Mouse (Mus musculus) hindbrain, embryonic 12.5 days (tissue): ENCODE results near the gene Foxn1. TPM values are rescaled to one million over a fixed set of nuclear protein-coding genes. Genes with fewer than 3 reads are reported as not detected.

ENCODE experiments used
- ATAC-seq: fragments of 200-750 bp; cut with Nextera tagmentation; 2 replicates; pipeline ENCODE4 v1.8.0; 2017; ENCODE audit warnings: moderate TSS enrichment; ENCODE audit not compliant: low FRiP score
- H3K27ac ChIP-seq: fragments of 300-500 bp; sonication (generic); 2 replicates; pipeline ENCODE4 v1.5.1; 2016; ENCODE audit warnings: mild to moderate bottlenecking
- H3K27me3 ChIP-seq: fragments of 300-500 bp; sonication (generic); 2 replicates; pipeline ENCODE4 v1.6.1; 2016; ENCODE audit warnings: mild to moderate bottlenecking
- H3K36me3 ChIP-seq: fragments of 300-500 bp; sonication (generic); 2 replicates; pipeline ENCODE4 v1.6.1; 2016; ENCODE audit warnings: mild to moderate bottlenecking
- H3K4me1 ChIP-seq: fragments of 300-500 bp; sonication (generic); 2 replicates; pipeline ENCODE4 v1.6.1; 2016
- H3K4me2 ChIP-seq: fragments of 300-500 bp; sonication (generic); replicated peaks from 2 replicates; pipeline ENCODE4 v1.6.1; 2016; ENCODE audit warnings: mild to moderate bottlenecking
- H3K4me3 ChIP-seq: fragments of 300-500 bp; sonication (generic); 2 replicates; pipeline ENCODE4 v1.5.1; 2016; ENCODE audit warnings: mild to moderate bottlenecking
- H3K9ac ChIP-seq: fragments of 300-500 bp; sonication (generic); 2 replicates; pipeline ENCODE4 v1.6.1; 2016; ENCODE audit warnings: mild to moderate bottlenecking, moderate library complexity
- H3K9me3 ChIP-seq: fragments of 300-500 bp; sonication (generic); replicated peaks from 2 replicates; pipeline ENCODE4 v1.6.1; 2016; ENCODE audit warnings: mild to moderate bottlenecking
- WGBS: fragments of 180-500 bp; shearing (Covaris S2); methylation state at CpG from one replicate; pipeline ENCODE4 v1.1.7; 2016; 5-methylcytosine and 5-hydroxymethylcytosine counted together
- polyA plus RNA-seq: library from polyadenylated mRNA; unstranded; fragments of >200 nt; fragmentation: Nextera tagmentation; extraction: Ambion mirVana; gene quantifications from 2 replicates; pipeline ENCODE4 v1.2.1, GENCODE M21; 2016

Gene Foxn1
- polyA plus RNA-seq, 1 experiment from 2014 or later: not detected

GRCm38 (mm10) chr11:78420263-78420889 lies 34.0 kb upstream of the Foxn1 start:
- no peak for ATAC-seq
- WGBS: 80% methylated on average over 12 of the region's 12 CpGs
- Histone ChIP-seq H3K27me3 (peaks cover 12% of the 10 kb centered on the region), H3K9me3 (no peaks in the 10 kb centered on the region), H3K4me1 (no peaks in the 10 kb centered on the region), H3K4me2 (no peak overlapping the region), H3K9ac (no peak overlapping the region), H3K36me3 (no peaks in the 10 kb centered on the region), H3K4me3 (no peak overlapping the region), H3K27ac (no peak overlapping the region)

- no peak for ATAC-seq
- Histone ChIP-seq H3K4me3 (no peak overlapping the region), H3K27ac (no peak overlapping the region), H3K27me3 (peaks cover 2% of the 10 kb centered on the region), H3K4me2 (no peak overlapping the region), H3K9me3 (no peaks in the 10 kb centered on the region), H3K36me3 (no peaks in the 10 kb centered on the region), H3K9ac (no peak overlapping the region), H3K4me1 (no peaks in the 10 kb centered on the region)
- WGBS: 85% methylated on average over 6 of the region's 6 CpGs
Measured at GRCm38 (mm10) chr11:78416854-78417253, 30.5 kb upstream of the Foxn1 start.

GRCm38 (mm10) chr11:78412861-78413260 lies 26.5 kb upstream of the Foxn1 start:
- H3K27ac ChIP-seq: no peak overlapping the region
- H3K36me3 ChIP-seq: no peaks in the 10 kb centered on the region
- no peak overlapping the region for H3K4me3 ChIP-seq
- H3K4me1 ChIP-seq: no peaks in the 10 kb centered on the region
- H3K9ac ChIP-seq: no peak overlapping the region
- no peaks in the 10 kb centered on the region for H3K9me3 ChIP-seq
- no peak for ATAC-seq
- H3K4me2 ChIP-seq: no peak overlapping the region
- WGBS: 76% methylated on average over 6 of the region's 6 CpGs
- H3K27me3 ChIP-seq: no peaks in the 10 kb centered on the region

DNA sequence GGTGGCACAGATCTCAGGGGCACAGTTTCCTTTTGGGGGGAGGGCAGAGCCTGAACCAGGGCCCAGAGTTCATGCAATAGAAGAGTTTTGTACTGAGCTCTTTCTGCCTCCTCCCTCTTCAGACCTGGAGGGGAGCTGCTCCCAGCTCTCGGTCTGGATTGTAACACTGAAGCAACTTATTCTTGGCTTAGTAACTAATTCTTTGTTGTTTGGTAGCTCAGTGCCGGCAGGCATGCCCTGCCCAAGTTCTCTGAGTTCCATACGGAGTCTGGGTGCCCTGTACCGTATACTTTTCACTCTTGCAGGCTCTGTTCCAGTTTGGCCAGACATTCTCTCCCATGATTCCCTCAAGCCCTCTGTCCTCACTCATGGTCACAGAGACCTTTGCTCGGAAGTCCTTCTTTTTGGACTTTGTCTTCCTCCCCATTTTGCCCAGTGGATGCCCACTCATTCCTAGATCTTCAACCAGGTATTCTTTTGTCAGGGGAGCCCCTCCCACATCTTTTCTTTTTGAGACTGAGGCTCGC lies 26.0 kb upstream of the Foxn1 start:
- no peak overlapping the region for H3K4me2 ChIP-seq
- no peaks in the 10 kb centered on the region for H3K4me1 ChIP-seq
- H3K4me3 ChIP-seq: no peak overlapping the region
- whole genome bisulfite sequencing: 86% methylated on average over 6 of the region's 6 CpGs
- H3K27me3 ChIP-seq: no peaks in the 10 kb centered on the region
- H3K27ac ChIP-seq: no peak overlapping the region
- ATAC-seq: no peak
- no peak overlapping the region for H3K9ac ChIP-seq
- no peaks in the 10 kb centered on the region for H3K9me3 ChIP-seq
- no peaks in the 10 kb centered on the region for H3K36me3 ChIP-seq

DNA sequence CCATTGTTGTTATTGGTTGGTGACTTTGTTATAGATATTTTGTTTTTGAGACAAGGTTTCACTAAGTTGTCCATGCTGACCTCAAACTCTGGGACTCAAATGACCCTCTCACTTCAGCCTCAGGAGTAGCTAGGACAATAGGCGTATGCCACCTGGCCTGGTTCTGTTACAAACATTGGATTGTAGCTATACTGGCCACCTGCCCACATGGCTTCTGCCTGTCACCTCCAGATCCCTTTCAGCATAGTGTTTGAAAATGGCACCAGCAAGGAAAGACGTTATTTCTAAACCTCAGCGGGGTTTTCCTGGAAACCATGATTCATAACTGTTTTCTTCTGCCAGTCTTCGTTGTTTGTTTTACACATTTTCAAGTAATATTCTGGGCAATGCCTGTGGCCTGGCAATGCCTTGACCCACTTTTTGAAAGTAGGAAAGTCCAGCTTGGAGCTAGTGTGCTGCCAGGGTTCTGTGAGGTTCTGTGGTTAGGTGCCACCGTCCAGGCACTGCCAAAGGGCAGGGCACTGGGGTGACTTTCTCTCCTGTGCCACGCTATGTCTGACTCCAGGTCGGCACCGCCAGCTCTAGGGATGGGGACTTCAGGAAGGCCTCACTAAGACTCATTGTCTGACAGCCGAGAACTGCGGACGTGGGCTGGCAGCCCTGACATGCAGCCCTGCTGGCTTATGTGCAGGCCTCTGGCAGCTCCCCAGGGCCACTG lies 25.4 kb upstream of the Foxn1 start:
- H3K27me3 ChIP-seq: no peaks in the 10 kb centered on the region

DNA sequence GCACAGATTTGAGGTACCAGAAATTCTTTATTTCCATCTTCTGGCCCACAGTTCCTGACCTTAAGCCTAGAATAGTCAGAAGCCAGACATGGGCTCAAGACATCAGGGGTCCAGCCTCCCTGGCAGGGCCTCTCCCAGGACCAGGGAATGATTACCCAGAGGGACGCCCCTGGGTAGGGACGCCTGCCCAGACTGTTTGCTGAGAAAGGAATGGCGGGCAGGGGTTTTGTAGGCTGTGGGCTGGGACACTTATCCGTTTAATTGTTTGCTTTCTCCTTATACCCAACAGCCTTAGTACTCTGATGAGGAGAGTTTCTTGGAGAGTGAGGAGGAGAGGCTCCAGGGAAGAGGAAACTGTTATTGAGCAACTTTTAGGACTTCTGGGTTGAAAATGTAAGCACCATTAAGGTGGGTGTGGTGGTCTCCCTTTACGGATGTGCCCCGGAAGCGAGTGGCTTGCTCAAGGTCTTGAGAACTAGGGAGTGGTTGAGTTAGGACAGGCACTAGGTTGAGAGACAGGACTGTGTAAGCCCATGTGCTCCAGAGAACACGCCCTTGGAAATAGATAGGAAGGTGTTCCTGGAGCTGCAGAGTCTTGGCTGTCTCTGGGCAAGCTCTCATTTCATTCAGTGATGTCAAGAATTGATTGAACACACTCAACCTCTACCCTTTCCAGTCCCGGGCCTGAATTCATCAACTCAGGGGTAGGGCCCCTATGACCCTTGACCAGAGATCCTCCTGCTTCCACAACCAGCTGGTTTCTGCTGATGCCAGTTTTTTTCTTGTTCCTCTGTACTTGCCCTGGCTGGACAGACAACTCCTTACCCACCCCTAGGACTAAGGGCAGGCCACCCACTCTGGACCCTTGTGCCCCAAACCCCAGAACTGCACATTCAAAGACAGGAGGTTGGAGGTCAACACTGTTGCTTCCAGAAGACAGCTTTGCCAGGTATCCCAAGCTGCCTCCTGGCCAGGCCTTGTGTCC lies 22.2 kb upstream of the Foxn1 start:
- Histone ChIP-seq H3K9me3 (no peaks in the 10 kb centered on the region), H3K27me3 (no peaks in the 10 kb centered on the region), H3K9ac (no peak overlapping the region), H3K27ac (no peak overlapping the region), H3K36me3 (no peaks in the 10 kb centered on the region), H3K4me3 (no peak overlapping the region), H3K4me1 (no peaks in the 10 kb centered on the region), H3K4me2 (no peak overlapping the region)
- ATAC-seq: no peak
- 83% methylated on average over 9 of the region's 9 CpGs for WGBS

More for the DNA sequence above, 25.4 kb upstream of the Foxn1 start:
- no peak overlapping the region for H3K27ac ChIP-seq
- ATAC-seq: no peak
- no peaks in the 10 kb centered on the region for H3K36me3 ChIP-seq
- no peak overlapping the region for H3K4me2 ChIP-seq
- H3K9ac ChIP-seq: no peak overlapping the region
- H3K4me1 ChIP-seq: no peaks in the 10 kb centered on the region
- H3K9me3 ChIP-seq: no peaks in the 10 kb centered on the region
- 81% methylated on average over 11 of the region's 11 CpGs for WGBS
- no peak overlapping the region for H3K4me3 ChIP-seq

DNA sequence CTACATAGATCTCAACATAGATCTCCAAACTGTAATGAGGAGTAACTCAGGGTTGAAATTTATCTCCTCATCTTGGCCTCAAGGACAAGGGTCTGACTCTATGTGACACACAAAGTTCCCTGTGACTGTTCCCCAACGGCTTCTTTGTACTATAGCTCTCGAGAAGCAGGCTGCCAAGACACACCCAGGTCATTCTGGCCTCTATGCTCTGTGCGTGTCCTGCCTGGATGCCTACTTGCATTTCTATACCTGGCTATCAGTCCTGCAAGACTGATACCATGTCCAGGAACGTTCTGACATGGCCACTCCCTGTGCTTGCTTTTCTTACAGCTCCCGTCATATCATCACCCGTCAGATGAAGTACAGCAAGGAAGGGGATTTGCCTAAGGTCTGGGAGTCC lies 15.7 kb upstream of the Foxn1 start:
- Histone ChIP-seq H3K4me3 (no peak overlapping the region), H3K36me3 (no peaks in the 10 kb centered on the region), H3K9me3 (no peaks in the 10 kb centered on the region), H3K27me3 (peaks cover 13% of the 10 kb centered on the region), H3K9ac (no peak overlapping the region), H3K4me2 (no peak overlapping the region), H3K27ac (no peak overlapping the region), H3K4me1 (peaks cover 3% of the 10 kb centered on the region)
- WGBS: 77% methylated on average over 6 of the region's 6 CpGs
- no peak for ATAC-seq

- WGBS: 81% methylated on average over 3 of the region's 3 CpGs
- ATAC-seq: no peak
- H3K4me1 ChIP-seq: peaks cover 7% of the 10 kb centered on the region
Measured at GRCm38 (mm10) chr11:78401469-78401868, 15.1 kb upstream of the Foxn1 start.

GRCm38 (mm10) chr11:78400936-78401335 lies 14.6 kb upstream of the Foxn1 start:
- Histone ChIP-seq H3K9ac (no peak overlapping the region), H3K4me1 (peaks cover 7% of the 10 kb centered on the region), H3K36me3 (no peaks in the 10 kb centered on the region), H3K4me3 (no peak overlapping the region), H3K27me3 (peaks cover 13% of the 10 kb centered on the region), H3K9me3 (no peaks in the 10 kb centered on the region), H3K27ac (no peak overlapping the region), H3K4me2 (no peak overlapping the region)
- ATAC-seq: no peak
- 67% methylated on average over 3 of the region's 3 CpGs for WGBS

More at GRCm38 (mm10) chr11:78401469-78401868, 15.1 kb upstream of the Foxn1 start:
- no peak overlapping the region for H3K27ac ChIP-seq
- H3K27me3 ChIP-seq: peaks cover 13% of the 10 kb centered on the region
- H3K9me3 ChIP-seq: no peaks in the 10 kb centered on the region
- H3K4me3 ChIP-seq: no peak overlapping the region
- no peak overlapping the region for H3K4me2 ChIP-seq
- no peaks in the 10 kb centered on the region for H3K36me3 ChIP-seq
- no peak overlapping the region for H3K9ac ChIP-seq

GRCm38 (mm10) chr11:78399680-78400079 lies 13.3 kb upstream of the Foxn1 start:
- 18% methylated on average over 8 of the region's 8 CpGs for WGBS
- no peak overlapping the region for H3K27ac ChIP-seq
- no peak overlapping the region for H3K9ac ChIP-seq
- H3K4me1 ChIP-seq: peaks cover 7% of the 10 kb centered on the region
- no peak for ATAC-seq
- no peak overlapping the region for H3K4me2 ChIP-seq
- H3K9me3 ChIP-seq: no peaks in the 10 kb centered on the region
- H3K36me3 ChIP-seq: no peaks in the 10 kb centered on the region
- peaks cover 13% of the 10 kb centered on the region for H3K27me3 ChIP-seq
- H3K4me3 ChIP-seq: no peak overlapping the region

DNA sequence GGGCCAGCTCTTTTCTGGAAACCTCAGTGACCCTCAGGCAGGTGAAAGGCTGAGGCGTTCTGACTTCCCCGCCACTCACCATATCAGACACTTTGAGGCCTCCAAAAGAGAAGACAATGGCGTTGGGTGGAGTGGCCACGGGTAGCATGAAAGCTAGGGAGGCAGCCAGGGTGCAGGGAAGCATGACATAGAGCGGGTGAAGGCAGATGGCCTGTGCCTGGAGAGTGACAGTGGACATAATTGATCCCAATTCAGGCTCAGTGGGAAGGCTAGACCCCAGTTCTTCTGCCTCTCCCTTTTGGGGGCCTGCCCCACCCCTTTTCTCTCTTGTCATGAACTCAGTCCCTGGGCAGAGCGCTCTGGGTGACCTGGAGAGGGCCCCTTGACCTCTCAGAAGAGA lies 11.9 kb upstream of the Foxn1 start:
- H3K4me3 ChIP-seq: no peak overlapping the region
- H3K27ac ChIP-seq: no peak overlapping the region
- peaks cover 10% of the 10 kb centered on the region for H3K27me3 ChIP-seq
- H3K9me3 ChIP-seq: no peaks in the 10 kb centered on the region
- 0 out of 2 replicates have a peak, but pooled peaks have one; percentile 35 for ATAC-seq
- no peaks in the 10 kb centered on the region for H3K36me3 ChIP-seq
- 49% methylated on average over 6 of the region's 6 CpGs for WGBS
- H3K4me2 ChIP-seq: no peak overlapping the region
- peaks cover 7% of the 10 kb centered on the region for H3K4me1 ChIP-seq
- H3K9ac ChIP-seq: no peak overlapping the region

- Histone ChIP-seq H3K4me1 (peaks cover 7% of the 10 kb centered on the region), H3K9me3 (no peaks in the 10 kb centered on the region), H3K9ac (peak overlapping the region; percentile 53; the same call in 1 of the 2 replicates), H3K27ac (0 out of 2 replicates have a peak overlapping the region, but pooled peaks have one; percentile 30), H3K27me3 (peaks cover 9% of the 10 kb centered on the region), H3K4me3 (peak overlapping the region; percentile 24), H3K4me2 (peak overlapping the region; percentile 59), H3K36me3 (no peaks in the 10 kb centered on the region)
- WGBS: 9% methylated on average over 18 of the region's 18 CpGs
- ATAC-seq: peak; percentile 71
Measured at GRCm38 (mm10) chr11:78397397-78397796, 11.0 kb upstream of the Foxn1 start.
